Mouse (Mus musculus) hindbrain, postnatal 0 days (tissue): ENCODE measurements around the gene Rpl26. TPM values are rescaled to one million over a fixed set of nuclear protein-coding genes. Genes with fewer than 3 reads are reported as not detected.

Experiments
- ATAC-seq: fragments of 200-750 bp; cut with Nextera tagmentation; 2 replicates; pipeline ENCODE4 v1.8.0; 2017; ENCODE audit warnings: mild to moderate bottlenecking, moderate TSS enrichment, moderate library complexity
- DNase-seq: peaks from one replicate; pipeline ENCODE4 v3.0.0-alpha.2; 2015; ENCODE audit warnings: low spot score
- H3K27ac ChIP-seq: fragments of 300-500 bp; sonication (generic); 2 replicates; pipeline ENCODE4 v1.5.1; 2014; ENCODE audit warnings: mild to moderate bottlenecking
- H3K27me3 ChIP-seq: fragments of 300-500 bp; sonication (generic); 2 replicates; pipeline ENCODE4 v1.6.1; 2014; ENCODE audit warnings: low read length, mixed read lengths; ENCODE audit not compliant: insufficient read depth
- H3K36me3 ChIP-seq: fragments of 300-500 bp; sonication (generic); 2 replicates; pipeline ENCODE4 v1.6.1; 2014; ENCODE audit warnings: low read length, mixed read lengths; ENCODE audit not compliant: insufficient read depth
- H3K4me1 ChIP-seq: fragments of 300-500 bp; sonication (generic); 2 replicates; pipeline ENCODE4 v1.6.1; 2014; ENCODE audit warnings: antibody characterized with exemption, low read length, mixed read lengths; ENCODE audit not compliant: insufficient read depth
- H3K4me2 ChIP-seq: fragments of 300-500 bp; sonication (generic); 2 replicates; pipeline ENCODE4 v1.6.1; 2014; ENCODE audit warnings: low read depth, mild to moderate bottlenecking, low read length, moderate library complexity, mixed read lengths
- H3K4me3 ChIP-seq: fragments of 300-500 bp; sonication (generic); 2 replicates; pipeline ENCODE4 v1.5.1; 2014; ENCODE audit warnings: low read length
- H3K9ac ChIP-seq: fragments of 300-500 bp; sonication (generic); replicated peaks from 2 replicates; pipeline ENCODE4 v1.6.1; 2014; ENCODE audit warnings: mild to moderate bottlenecking, low read length, moderate library complexity, mixed read lengths
- H3K9me3 ChIP-seq: fragments of 300-500 bp; sonication (generic); 2 replicates; pipeline ENCODE4 v1.6.1; 2016; ENCODE audit warnings: low read length, mixed read lengths
- CTCF ChIP-seq: IDR thresholded peaks from 2 replicates; pipeline ENCODE4 v1.5.1; 2016; ENCODE audit warnings: antibody characterized with exemption, control low read depth, low read depth
- WGBS: fragments of 180-500 bp; shearing (Covaris S2); extraction: QIAGEN DNeasy Blood & Tissue Kit; methylation state at CpG from one replicate; pipeline ENCODE4 v1.1.7; 2014; 5-methylcytosine and 5-hydroxymethylcytosine counted together
- polyA plus RNA-seq: library from polyadenylated mRNA; unstranded; fragments of >200 nt; fragmentation: Nextera tagmentation; extraction: Ambion mirVana; gene quantifications from 2 replicates; pipeline ENCODE4 v1.2.1, GENCODE M21; 2015
- total RNA-seq: library from RNA; depleted of rRNA; stranded (reverse); fragments of >200 nt; gene quantifications from 2 replicates; pipeline ENCODE4 v1.2.3, GENCODE M21; 2014

The Rpl26 gene
- total and polyA plus RNA-seq, 2 experiments from 2014 or later = 608 to 1,103 TPM

- H3K4me3 ChIP-seq = no peak overlapping the region
- WGBS = 88% methylated on average over 3 of the region's 3 CpGs
- peaks cover 6% of the 10 kb centered on the region for H3K4me1 ChIP-seq
- TF ChIP-seq CTCF = no peak
- no peaks in the 10 kb centered on the region; the same call in 1 of the 2 replicates for H3K27me3 ChIP-seq
- no peak overlapping the region for H3K27ac ChIP-seq
- no peaks in the 10 kb centered on the region for H3K9me3 ChIP-seq
- DNase-seq (no peak), ATAC-seq (no peak)
- no peak overlapping the region for H3K9ac ChIP-seq
- H3K36me3 ChIP-seq = no peaks in the 10 kb centered on the region
- H3K4me2 ChIP-seq = no peak overlapping the region
These were observed 44.1 kb upstream of the Rpl26 start for GRCm38 (mm10) chr11:68857329-68857728.

DNA sequence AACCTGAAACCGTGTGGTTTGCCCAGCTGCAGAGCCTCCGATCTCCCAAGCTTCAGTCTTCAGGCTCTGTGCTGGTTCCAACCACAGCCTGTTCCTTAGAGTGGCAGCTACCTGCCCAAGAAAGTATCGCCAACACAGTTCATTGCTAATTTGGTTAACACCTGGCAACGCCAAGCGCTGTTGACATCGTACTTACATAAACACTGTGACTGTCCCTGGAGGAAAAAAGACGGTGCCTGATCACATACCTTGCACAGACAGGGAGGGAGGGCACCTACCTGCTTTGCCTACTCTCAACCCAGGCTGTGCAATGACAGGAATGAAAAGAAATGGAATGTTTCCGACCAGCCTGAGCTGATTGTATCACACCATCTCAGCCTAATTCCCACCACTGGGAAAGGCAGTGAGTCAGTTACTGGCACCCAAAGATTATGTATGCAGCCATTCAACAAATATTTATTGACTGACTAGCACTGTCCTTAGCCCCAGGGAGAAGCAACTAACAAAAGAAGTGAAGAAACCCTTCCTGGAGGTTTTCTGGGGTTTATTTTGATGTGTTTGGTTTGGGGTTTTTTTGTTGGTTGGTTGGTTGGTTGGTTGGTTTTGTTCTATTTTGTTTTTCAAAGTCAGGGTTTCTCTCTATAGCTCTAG lies 41.3 kb upstream of the Rpl26 start:
- no peak overlapping the region for H3K4me2 ChIP-seq
- no peak overlapping the region for H3K9ac ChIP-seq
- ATAC-seq (no peak), DNase-seq (no peak)
- no peak for TF ChIP-seq CTCF
- H3K36me3 ChIP-seq = no peaks in the 10 kb centered on the region
- H3K27me3 ChIP-seq = no peaks in the 10 kb centered on the region; the same call in 1 of the 2 replicates
- H3K9me3 ChIP-seq = no peaks in the 10 kb centered on the region
- H3K4me3 ChIP-seq = no peak overlapping the region
- H3K27ac ChIP-seq = no peak overlapping the region
- H3K4me1 ChIP-seq = no peaks in the 10 kb centered on the region
- 84% methylated on average over 8 of the region's 8 CpGs for WGBS

DNA sequence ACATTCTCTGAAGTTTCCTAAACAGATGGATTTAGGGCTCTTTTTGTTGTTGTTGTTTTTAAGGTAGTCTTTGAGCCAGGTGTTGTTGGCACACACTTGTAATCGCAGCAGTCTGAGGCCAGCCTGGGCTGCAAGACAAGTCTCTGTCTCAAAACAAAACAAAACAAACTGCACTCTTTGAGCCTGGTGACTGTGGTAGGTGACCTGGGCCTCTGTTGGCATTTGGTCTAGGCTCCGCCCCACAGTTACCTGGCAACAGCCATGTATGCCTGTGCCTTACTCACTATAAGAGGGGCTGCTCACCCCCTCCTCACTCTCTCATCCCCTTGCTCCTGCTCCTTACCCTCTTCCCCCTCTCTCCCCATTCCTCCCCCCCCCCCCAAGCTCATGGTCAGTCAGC lies 39.1 kb upstream of the Rpl26 start:
- no peak overlapping the region for H3K4me3 ChIP-seq
- no peak for DNase-seq
- H3K9ac ChIP-seq = no peak overlapping the region
- no peaks in the 10 kb centered on the region; the same call in 1 of the 2 replicates for H3K27me3 ChIP-seq
- H3K36me3 ChIP-seq = no peaks in the 10 kb centered on the region
- no peak for ATAC-seq
- no peaks in the 10 kb centered on the region for H3K9me3 ChIP-seq
- H3K27ac ChIP-seq = no peak overlapping the region
- no peaks in the 10 kb centered on the region for H3K4me1 ChIP-seq
- no peak overlapping the region for H3K4me2 ChIP-seq
- 67% methylated on average over 2 of the region's 2 CpGs for WGBS
- TF ChIP-seq CTCF = no peak

- H3K27me3 ChIP-seq = no peaks in the 10 kb centered on the region; the same call in 1 of the 2 replicates
- TF ChIP-seq CTCF = no peak
- ATAC-seq (no peak), DNase-seq (no peak)
- H3K4me2 ChIP-seq = no peak overlapping the region
- H3K27ac ChIP-seq = no peak overlapping the region
- no peak overlapping the region for H3K4me3 ChIP-seq
- H3K9me3 ChIP-seq = no peaks in the 10 kb centered on the region
- no peaks in the 10 kb centered on the region for H3K36me3 ChIP-seq
- no peaks in the 10 kb centered on the region for H3K4me1 ChIP-seq
- 77% methylated on average over 4 of the region's 4 CpGs for WGBS
- H3K9ac ChIP-seq = no peak overlapping the region
These were observed 37.7 kb upstream of the Rpl26 start for GRCm38 (mm10) chr11:68863631-68864091.

DNA sequence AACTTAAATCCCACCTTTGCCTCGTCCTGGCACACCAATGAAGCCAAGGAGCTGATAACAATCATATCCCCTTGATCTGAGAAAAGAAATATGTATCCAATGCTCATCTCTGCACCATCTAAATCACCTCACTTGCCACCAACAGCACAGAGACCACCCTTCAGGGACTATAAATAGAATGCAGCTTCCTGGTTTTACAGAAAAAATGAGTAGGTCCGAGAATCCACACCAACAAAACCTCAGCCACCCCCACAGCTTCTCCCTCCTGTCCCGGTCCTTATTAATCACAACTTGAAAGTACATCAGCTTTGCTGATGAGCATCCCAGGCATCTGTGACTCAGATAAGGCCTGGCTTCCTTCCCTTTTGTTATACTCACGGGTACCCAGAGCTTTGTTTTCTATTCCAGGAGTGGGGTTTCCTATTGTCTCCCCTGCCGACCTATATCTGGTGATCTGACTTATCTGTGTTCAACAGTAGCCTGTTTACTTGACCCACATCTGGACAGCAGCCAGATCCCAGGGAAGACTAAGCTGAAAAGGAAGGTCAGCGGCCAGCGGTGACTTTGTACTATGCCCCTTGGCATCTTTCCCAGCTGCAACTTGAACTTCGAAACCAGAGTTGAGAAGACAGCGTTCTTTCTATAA lies 36.7 kb upstream of the Rpl26 start:
- no peaks in the 10 kb centered on the region for H3K4me1 ChIP-seq
- H3K27me3 ChIP-seq = no peaks in the 10 kb centered on the region; the same call in 1 of the 2 replicates
- no peak for TF ChIP-seq CTCF
- H3K4me3 ChIP-seq = no peak overlapping the region
- H3K36me3 ChIP-seq = no peaks in the 10 kb centered on the region
- no peaks in the 10 kb centered on the region for H3K9me3 ChIP-seq
- no peak for ATAC-seq
- no peak overlapping the region for H3K9ac ChIP-seq
- no peak overlapping the region for H3K4me2 ChIP-seq
- H3K27ac ChIP-seq = no peak overlapping the region
- 46% methylated on average over 9 of the region's 9 CpGs for WGBS
- DNase-seq = peak; percentile 12

- Histone ChIP-seq H3K4me1 (no peaks in the 10 kb centered on the region), H3K9me3 (no peaks in the 10 kb centered on the region), H3K27me3 (no peaks in the 10 kb centered on the region), H3K9ac (no peak overlapping the region), H3K4me3 (no peak overlapping the region), H3K36me3 (no peaks in the 10 kb centered on the region), H3K27ac (no peak overlapping the region), H3K4me2 (no peak overlapping the region)
- no peak for TF ChIP-seq CTCF
- ATAC-seq (no peak), DNase-seq (no peak)
- 86% methylated on average over 9 of the region's 9 CpGs for WGBS
These were observed 30.1 kb upstream of the Rpl26 start for GRCm38 (mm10) chr11:68871277-68871676.

DNA sequence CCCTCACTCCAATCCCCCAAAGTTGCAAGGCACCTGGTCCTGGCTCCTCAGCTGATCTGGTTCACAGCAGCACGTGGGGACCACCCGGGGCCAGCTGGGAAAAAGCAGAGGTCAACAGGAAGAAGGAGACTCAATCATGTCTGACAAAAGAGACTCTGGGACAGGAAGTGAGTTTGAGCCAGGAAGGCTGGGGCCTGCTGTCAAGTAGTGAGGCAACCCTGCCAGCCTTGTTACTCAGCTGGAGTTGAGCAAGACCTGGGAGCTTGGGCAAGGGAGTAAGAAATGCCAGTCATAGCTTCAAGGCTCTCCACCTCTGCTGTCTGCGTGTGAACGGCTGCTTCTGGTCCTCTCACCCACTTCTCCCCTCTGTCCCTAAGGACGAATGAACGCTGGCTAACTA lies 29.6 kb upstream of the Rpl26 start, which contains the start of gene Ndel1:
Gene Ndel1 (minus strand): TSS at position 111 of the 400 bp plus-strand sequence.
- Histone ChIP-seq H3K27ac (no peak within 1 kb of the TSS), H3K9me3 (no peaks in the 10 kb centered on the region), H3K4me1 (no peaks in the 10 kb centered on the region), H3K36me3 (no peaks in the 10 kb centered on the region), H3K4me3 (no peak within 1 kb of the TSS), H3K9ac (no peak within 1 kb of the TSS), H3K4me2 (no peak within 1 kb of the TSS), H3K27me3 (no peaks in the 10 kb centered on the region)
- no peak for TF ChIP-seq CTCF
- 64% methylated on average over 6 of the region's 6 CpGs for WGBS
- no peak for ATAC-seq
- no peak for DNase-seq
